Mouse (Mus musculus): ENCODE measurements around the gene Hist1h2bk.
"Not testable (repeated sequence)": the region's sequence is repeated elsewhere in the genome, so short reads cannot be mapped to it uniquely, and the experiment has no call there.

Gene Hist1h2bk

GRCm38 (mm10) chr13:22040464-22041141, 4.9 kb downstream of the Hist1h2bk start:
- no peak for DNase-seq

DNA sequence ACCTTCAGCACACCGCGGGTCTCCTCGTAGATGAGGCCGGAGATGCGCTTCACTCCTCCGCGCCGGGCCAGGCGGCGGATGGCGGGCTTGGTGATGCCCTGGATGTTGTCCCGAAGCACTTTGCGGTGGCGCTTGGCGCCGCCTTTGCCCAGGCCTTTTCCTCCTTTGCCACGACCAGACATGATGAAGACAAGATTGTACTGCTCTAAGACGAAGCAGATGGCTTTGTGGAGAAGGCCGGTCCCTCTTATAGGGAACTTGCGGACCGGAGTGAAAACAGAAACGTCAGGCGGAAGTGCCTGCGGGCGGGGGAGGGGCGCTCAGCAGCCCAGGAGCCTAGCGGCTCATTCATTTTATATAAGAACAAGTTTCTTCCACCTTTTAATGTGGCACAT, 5.5 kb downstream of the Hist1h2bk start, which contains the start of gene Hist1h4i:
Gene Hist1h4i, minus strand, starts transcription at position 221 of the 395 bp plus-strand sequence.
- peak; percentile 97 to 98 for DNase-seq

GRCm38 (mm10) chr13:22041651-22042567, 6.2 kb downstream of the Hist1h2bk start:
- no peak for DNase-seq

GRCm38 (mm10) chr13:22042568-22043502, 7.2 kb downstream of the Hist1h2bk start, which contains the start of the genes Hist1h2ag and Hist1h2bj:
Gene Hist1h2ag, minus strand, starts transcription at chr13:22042944.
Gene Hist1h2bj, plus strand, starts transcription at chr13:22043214.
- peak; percentile 80 to 88 for DNase-seq

DNA sequence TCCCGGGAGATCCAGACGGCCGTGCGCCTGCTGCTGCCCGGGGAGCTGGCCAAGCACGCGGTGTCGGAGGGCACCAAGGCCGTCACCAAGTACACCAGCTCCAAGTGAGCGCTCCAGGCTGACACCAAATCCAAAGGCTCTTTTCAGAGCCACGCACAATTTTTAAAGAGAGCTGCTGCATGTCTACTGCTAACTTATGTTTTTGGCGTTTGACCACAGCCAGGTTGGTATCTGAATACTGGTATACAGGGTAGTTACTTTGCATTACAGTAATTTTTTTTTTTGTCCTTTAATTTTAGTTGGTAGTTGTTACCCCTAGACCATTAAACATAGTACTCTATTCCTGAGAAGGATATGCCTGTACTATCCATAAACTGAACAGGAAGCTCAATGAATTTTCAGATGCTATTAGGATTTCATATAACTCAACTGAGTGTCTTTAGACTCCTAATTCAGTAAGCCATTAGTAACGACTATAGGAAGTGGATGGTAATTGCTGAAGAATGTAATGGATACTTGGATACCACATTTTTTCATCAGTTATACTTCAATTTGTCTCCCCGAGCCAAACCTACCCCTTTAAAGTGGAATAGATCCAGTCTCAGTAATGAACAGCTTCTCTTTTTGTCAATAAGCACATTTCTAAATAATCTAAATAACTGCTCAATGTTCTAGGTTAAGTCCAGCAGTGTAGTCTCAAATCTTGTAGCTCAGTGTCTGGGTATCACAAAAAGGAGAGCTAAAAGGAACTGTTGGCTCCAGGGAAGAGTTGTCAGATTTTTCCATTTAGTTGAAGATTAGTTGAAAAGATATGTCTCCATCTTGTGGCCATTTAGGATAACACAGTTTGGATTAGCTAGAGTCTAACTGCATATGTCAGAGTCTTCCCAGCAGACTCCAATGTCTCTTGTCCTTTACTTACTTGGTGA, 8.1 kb downstream of the Hist1h2bk start:
- peak in 1 of 2 experiments; percentile 36 for DNase-seq

- DNase-seq = no peak
These were observed 8.9 kb downstream of the Hist1h2bk start for GRCm38 (mm10) chr13:22044432-22045155.

GRCm38 (mm10) chr13:22045311-22045710, 9.6 kb downstream of the Hist1h2bk start:
- DNase-seq = no peak

DNA sequence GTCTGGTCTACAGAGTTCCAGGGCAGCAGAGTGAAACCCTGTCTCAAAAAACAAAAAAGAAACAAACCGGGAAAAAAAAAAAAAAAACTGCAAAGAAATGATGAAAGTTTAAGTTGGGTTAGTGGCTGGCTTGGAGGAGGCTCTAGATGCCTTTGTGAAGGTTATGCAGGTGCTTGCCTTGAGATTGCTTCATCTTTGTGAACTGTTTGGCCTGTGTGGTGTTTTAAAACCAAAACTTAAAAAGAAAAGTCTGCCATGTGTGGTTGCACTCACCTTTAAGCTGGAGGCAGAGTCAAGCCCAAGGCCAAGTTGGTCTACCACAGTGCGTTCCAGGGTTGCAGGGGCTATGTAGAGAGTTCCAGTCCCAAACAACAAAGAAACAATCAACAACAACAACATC, 13.4 kb downstream of the Hist1h2bk start:
- no peak for DNase-seq

DNA sequence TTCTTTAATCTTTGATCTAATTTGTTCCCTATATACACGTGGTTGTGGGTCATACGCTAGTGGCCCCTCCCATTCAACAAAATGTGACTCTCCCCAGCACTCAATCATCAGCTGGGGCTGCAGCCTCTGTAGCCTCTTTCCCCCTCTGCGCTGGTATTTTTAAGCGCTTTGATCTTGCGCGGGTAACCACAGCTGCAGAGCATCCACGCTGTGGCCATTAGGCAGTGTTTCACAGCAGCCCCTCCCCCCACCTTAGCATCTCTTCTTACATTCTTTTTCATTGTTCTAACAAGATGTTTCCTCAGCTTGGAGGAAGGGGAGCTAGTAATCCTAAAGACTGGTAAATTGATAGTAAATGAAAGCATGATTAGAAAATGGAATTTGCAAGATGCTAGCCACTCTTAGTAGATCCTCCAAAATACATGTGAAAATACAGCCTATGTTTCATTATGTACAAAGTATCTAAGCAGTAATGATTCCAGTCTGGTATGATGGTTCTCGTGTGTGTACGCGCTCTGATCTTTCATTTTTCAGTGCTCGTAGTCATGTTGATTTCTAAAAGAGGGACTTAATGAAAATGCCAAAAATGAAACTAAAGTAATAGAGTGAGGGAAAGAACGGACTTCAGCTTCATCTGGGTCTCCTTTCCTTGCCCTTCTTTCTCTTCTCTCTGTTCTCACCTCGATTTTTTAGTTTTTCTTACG, 14.2 kb downstream of the Hist1h2bk start:
- DNase-seq = peak; percentile 64 to 78

DNA sequence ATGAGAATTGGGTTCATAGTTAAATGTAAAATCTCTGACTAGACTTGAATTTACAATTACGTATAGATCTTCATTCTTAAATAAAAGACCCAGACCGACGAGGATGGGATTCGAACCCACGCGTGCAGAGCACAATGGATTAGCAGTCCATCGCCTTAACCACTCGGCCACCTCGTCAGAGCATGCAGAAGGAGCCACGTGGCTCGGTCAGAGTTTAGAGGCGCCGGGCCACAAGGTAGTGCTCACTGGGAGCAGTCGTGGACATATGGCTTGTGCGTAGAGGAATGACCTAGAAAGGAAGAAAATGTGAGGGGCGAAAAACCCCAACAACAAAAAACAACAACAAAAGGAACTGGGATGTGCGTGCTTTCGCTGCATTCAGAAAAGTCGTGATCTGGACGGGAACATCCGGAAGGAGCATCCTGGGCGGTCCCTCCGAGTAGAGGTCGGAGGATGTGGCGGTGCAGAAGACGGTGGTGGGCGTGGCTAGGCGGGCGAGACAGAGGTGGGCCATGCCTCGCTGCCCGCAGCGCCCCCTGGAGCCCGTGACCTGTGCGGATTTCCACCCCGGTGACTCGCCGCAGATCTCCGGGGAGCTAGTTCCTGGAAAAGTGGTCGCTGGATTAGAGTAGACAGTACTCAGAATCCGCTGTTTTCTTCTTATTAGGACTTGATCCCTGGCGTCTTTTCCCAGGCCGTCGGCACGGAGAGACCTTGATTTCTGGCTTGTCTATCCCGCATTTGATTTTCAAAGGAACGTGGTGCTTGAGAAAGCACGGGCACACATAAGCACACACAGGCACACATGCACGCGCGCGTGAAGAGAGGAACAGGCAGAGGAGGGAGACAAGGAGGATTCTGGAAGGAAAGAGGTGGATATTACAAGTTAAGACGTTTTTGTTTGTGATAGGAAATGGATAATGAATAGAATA, 15.2 kb downstream of the Hist1h2bk start:
- DNase-seq = peak; percentile 96 to 97

- DNase-seq = no peak
These were observed 15.8 kb downstream of the Hist1h2bk start for GRCm38 (mm10) chr13:22051523-22051859.

- no peak for DNase-seq
These were observed 18.1 kb downstream of the Hist1h2bk start for GRCm38 (mm10) chr13:22053754-22054153.

DNA sequence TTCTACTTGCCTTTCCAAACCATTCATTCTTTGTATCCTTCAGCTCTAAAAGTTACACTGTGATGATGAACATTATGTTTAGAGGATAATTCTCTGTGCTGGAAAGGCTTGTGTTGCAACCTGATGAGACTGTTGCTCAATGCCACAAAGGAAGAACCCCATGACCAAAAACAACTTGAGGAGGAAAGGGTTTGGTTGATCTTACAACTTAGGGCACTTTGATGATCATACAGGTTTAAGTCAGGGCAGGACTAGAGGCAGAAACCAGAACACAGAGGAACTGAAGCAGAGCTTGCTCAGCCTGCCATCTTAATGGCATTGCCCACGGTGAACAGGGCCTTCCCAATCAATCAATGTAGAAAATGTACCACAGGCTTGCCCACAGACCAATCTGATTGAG, 25.8 kb downstream of the Hist1h2bk start:
- no peak for DNase-seq

DNA sequence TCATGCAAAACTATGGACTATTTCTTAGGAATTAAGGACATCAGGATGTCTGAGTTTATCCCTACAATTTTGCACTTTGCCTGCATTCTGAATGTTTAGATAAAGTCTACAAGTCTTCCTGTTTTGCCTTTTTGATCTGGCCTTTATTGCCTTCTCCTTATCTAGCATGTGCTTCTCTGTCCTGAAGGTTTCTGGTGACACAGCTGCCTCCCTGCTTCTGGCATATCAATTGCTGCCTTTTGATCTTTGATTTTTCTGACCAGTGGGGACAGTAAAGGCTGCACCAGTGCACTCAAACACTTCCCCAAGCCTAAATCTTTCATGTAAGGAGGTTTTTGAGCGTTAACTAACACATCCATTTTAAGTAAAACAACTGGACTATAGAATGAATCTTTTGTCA, 27.8 kb downstream of the Hist1h2bk start:
- no peak for DNase-seq

DNA sequence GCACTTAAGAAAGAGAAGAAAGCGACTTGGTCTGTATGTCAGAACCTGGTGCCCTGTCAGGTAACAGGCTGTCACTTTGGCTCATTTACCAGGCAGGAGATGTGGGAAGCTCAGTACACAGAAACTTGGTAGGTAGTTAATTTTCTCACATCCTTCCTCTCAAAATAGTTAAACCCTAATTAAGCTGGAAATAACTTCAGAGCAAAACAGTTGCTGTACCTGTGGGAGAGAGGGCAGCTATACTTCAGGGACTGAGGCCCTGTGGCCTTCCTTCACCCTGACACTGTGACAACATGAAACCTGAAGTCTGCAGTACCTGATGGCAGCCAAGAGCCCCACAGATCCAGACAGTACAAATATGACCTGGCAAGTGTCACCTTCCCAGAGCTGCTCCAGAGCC, 48.5 kb downstream of the Hist1h2bk start, which contains the start of gene Vmn1r188:
Gene Vmn1r188, plus strand, starts transcription at position 301 of the 400 bp plus-strand sequence.
- not testable (repeated sequence) for DNase-seq

Data from kidney, postnatal 4 days (tissue).